Mouse (Mus musculus) thymus, postnatal 14 days (tissue): ENCODE measurements around the gene 5730409E04Rik.
A peak's percentile ranks its signal among the peaks of the same experiment; 100 is the strongest.

ENCODE experiments used
- DNase-seq: peaks from one replicate; pipeline ENCODE4 v3.0.0; 2021

Gene 5730409E04Rik

DNA sequence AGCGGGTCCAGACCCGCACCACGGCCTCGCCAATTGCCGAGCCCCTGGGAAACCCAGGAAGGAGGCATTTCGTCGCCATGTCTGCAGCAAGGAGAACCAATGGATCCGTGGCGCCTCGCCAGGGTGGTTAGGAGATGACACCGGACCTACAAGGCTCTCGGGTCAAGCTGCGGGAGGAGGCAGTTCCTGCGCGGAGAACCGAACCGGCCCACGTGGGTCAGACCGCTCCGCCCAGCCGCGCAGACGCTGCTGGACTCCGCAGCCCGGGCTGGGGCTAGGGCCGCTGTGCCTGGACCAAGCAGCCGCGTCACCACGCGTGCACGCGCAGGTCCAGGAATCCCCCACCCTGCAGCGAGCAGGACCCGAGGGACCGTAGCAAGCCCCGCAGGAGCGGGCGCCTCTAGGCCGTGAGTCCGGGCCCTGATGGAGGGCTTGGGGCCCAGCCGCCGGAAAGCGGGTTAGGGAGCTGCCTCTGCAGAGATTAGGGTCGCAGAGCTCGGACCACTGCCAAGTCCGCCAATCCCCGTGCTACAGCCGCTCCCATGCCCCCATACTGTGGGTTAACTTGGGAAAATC is at the start of gene 5730409E04Rik:
TSS of gene 5730409E04Rik (plus strand) at position 213 of the 576 bp plus-strand sequence.
- no peak for DNase-seq

GRCm38 (mm10) chr4:126563798-126564197 is 45.8 kb upstream of the 5730409E04Rik start:
- DNase-seq, result no peak

DNA sequence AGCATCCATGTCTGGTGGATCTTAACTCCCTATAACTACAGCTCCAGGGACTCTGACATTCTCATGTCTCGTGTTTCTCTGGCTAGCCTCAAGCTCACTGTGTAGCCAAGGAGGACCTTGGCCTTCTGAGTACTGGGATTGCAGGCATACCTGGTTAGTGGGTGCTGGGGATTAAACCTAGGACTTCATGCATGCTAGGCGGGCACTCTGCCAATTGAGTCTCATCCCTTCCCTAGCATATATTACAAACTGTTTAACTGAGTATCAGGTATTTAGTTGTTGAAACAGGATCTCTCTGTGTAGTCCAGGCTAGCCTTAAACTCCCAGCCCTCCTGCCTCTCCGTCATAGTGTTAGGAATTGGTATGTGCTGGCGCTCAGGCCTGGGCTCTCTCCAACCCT is 42.4 kb upstream of the 5730409E04Rik start:
- no peak for DNase-seq

DNA sequence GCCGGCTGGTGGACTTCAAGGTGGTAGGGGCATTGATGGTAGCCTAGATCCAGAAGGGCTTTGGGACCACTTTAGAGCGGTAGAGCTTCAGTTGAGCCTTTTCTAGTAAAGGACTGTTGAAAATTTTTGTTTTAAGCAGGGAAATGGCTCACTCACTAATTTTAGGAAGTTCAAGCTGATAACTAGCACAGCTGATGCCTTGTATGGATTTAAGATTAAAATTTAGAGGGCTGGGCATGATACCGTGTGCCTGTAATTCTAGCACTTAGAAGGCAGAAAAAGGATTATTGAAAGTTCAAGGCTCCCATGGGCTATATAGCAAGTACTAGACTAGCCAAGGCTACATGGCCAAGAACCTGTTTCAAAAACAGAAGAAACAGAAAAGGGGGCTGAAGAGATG is 39.8 kb upstream of the 5730409E04Rik start:
- DNase-seq, result no peak

DNA sequence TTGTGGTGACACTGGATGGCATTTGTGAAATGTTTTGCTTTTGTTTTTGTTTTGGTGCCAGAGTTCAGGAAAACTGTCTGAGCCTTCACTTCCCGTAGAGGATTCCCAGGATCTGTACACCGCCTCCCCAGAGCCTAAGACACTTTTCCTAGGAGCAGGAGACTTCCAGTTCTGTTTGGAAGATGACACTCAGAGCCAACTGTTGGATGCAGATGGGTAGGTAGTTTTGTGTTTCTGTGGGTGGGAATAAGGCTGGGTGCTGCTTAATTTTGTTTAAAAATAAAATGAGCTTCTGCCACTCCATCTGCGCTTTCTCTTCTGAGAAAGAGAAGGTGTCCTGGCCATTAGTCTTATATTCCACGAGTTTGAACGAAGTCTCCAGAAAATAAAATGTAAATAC is 33.3 kb upstream of the 5730409E04Rik start:
- no peak for DNase-seq

DNA sequence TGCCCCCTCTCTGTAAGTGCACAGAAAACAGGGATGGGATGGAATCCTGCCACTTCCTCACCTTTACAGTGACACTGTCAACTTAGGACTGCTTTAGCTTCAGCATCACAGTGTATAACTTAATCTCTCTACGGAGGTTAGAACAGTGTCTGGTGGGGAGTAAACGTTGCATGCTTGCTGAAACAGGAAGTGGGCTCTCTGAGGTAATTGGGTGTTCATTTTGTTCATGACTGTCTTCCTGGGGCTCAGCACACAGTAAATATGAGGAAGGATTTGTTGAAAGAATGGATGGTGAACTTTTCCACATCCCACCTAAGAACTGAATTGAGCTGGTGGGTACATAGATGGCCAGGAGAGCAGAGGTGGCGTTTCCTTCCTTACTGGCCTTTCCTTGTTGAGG is 31.7 kb upstream of the 5730409E04Rik start:
- DNase-seq, result no peak

DNA sequence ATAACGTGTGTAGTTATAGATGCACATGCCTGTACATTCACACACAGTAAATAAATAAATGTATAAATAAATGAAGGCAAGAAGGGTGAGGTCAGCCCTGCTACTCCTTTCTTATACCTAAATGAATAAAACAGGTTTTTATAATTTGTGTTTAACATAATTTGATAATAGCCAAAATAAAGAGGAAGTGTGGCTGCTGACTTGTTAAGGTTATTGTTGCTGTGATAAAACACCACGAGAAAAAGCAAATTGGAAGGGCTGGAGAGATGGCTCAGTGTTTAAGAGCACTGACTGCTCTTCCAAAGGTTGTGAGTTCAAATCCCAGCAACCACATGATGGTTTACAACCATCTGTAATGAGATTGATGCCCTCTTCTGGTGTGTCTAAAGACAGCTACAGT is 30.5 kb upstream of the 5730409E04Rik start:
- no peak for DNase-seq

DNA sequence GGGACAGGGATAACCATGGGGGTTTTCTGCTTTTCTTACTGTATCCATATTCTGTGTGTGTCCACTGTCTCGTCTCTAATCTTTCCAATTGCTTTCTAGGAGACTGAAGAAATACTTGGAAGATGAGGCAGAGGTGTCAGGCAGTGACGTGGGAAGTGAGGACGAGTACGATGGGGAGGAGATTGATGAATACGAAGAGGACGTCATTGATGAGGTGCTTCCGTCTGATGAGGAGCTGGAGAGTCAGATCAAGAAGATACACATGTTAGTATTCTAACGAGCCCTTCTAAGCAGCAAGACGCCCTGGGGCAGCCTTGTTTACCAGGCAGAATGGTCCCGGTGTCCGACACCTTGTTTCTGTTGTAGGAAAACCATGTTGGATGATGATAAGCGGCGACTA is 23.9 kb upstream of the 5730409E04Rik start:
- no peak for DNase-seq

DNA sequence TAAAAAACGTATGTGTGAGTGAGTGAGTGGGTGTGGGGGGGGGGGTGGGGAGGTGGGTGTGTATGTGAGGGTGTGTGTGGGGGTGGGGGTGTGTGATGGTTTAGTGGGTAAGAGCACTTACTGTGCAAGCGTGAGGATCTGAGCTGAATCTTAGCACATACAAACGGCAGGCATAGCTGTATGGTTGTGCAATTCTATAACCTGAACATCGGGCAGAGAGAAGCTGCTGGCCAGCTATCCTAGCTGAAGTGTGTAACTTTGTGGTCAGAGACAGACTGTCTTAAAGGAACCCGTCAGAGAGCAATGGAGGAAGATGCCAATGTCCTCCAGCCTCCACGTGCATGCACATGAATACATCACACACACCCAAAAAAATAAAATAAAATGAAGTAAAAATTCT is 17.6 kb upstream of the 5730409E04Rik start:
- no peak for DNase-seq

DNA sequence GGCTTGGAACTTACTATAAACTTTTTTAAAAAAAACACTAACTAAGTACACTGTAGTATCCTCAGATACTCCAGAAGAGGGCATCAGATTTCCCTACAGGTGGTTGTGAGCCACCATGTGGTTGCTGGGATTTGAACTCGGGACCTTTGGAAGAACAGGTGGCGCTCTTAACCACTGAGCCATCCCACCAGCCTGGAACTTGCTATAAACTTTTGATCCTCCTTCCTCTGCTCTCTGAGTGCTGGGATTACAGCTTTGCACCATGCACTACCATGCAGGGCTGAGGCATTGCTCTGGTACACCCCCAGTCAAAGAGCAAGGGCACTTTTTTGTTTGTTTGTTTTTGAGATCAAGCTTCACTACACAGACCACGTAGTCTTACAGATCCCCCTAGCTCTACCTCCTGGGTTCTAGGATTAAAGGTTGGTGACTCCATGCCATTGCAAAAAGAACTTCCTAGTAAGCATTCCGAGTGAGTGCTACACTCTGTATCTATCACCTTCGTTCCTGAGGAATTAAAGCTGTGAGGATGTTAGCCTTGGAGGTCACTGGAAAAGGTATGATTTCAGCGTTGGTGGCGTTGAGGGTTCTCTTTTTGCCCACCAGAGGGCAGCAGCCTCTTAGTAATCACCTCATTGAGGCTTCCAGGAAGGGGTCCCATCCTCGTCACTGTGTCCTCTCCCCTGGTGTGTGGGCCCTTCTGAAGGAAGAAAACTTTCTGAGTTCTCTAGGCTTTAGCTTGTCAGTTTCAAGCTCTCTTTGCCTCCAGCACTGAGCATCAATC is 9.5 kb upstream of the 5730409E04Rik start:
- peak; percentile 53 for DNase-seq

DNA sequence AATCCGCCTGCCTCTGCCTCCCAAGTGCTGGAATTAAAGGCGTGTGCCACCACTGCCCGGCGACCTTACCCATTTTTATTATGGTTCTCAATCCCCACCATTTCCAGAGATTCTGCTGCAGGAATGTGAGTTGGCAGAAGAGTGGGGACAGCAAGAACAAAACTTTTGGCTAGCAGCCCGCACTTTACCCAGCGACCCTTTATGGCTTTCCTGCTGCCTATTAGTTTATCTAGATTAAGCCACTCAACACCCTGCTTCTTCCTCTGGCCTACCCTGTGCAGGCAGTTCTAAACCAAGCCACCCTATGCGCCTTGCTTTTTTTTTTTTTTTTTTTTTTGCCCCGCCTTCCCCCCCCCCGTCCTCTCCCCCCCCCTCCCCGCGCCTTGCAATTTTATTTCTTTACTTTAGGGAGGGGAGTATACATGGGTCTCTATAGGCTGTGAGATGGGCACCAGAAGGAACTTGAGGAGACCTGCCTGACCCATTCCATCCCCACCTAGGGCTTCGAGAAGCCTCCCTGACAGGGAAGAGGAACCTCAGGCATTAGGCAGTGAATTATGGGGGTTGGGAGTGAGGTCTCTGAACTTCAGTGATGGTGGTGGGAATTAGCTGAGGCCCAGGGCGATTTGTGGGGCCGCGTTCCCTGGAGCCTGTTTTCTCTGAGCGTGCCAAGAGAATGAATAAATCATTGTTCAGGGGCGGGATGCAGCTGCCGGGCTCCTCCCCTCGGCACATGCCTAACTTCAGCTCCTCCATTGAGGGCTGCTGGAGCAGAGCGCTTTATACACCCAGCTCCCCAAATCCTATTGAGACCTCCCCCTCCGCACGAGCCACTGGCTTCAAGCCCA is 7.8 kb upstream of the 5730409E04Rik start:
- no peak for DNase-seq

GRCm38 (mm10) chr4:126602445-126602762 is 7.2 kb upstream of the 5730409E04Rik start:
- DNase-seq, result no peak

DNA sequence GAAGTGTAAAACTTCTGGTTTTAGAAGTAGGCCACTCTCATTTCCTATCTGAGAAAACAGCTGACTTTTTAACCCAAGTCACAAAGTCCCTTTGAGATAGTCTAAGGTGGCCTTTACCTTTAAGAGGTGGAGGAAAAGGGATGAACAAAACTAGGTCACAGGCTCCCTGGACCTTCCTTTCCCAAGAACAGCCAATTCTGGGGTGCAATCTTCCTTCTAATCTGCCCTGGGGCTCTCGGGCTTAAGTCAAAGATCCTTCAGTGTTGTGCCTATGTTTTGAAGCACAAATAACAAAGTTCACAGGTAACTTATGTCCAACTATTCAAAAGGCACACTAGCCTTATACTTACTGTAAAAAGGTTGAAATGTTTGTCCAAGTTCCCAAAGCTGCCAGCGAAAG is 5.5 kb upstream of the 5730409E04Rik start:
- DNase-seq, result no peak

DNA sequence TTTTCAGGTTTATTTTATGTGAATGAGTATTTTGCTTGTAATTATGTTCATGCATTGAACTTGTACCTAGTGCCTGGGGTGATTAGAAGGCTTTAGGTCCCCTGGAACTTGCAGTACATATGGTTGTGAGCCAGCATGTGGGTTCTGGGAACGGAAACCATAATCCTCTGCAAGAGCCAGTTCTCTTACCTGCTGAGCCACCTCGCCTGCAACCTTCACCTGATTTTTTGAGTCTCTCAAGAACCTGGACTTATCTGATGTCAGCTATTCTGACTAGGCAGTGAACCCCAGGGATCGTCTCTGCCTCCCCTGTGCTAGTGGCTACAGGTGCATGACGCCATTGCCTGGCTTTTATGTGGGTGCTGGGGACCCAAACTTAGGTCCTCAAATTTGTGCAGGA is 3.9 kb upstream of the 5730409E04Rik start:
- peak; percentile 8 for DNase-seq

DNA sequence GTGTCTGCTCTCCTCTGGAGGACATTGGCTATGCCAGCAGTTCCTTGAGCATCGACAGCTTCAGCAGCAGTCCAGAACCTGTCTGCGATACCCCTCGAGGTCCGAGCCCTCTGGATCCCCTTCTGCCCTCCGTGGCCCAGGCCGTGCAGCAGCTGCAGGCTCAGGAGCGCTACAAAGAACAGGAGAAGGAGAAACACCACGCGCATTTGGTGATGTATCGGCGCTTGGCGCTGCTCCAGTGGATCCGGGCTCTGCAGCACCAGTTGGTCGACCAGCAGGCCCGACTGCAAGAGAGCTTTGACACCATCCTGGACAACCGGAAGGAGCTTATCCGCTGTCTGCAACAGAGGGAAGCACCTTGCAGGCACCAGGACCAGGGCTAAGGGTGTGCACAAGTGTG is 2.4 kb downstream of the 5730409E04Rik start:
- no peak for DNase-seq

- no peak for DNase-seq
These were observed 6.7 kb downstream of the 5730409E04Rik start for GRCm38 (mm10) chr4:126616312-126616711.

DNA sequence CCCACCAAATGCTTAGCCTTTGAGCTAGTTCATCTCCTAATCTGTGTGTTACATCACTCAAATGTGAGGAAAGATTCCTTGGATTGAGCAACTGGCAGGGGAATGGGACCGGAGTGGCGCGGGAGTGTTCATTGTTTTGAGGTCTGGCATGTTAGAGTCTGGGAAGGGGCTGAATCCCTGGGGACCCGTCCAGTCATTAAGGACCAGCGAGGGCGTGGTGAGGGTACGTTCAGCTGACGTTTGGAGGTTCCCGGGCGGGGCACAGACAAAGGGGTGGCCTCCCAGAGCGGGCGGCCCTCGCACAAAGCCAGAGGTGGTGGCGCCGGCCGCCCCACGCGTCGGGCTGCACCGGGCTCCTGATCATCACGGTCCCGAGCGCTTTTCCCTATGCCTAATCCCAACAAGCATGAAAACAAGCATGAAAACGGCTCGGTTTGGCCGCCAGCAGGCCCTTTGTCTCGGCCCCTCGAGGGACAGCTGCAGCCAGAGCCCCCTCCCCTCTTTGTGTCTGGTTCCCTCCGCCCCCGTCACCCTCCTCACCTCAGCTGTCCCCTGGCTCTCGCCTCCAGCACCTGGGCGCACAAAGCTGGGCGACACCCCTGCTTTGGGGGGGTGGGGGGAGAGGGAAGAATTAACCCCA is 10.2 kb downstream of the 5730409E04Rik start:
- no peak for DNase-seq

DNA sequence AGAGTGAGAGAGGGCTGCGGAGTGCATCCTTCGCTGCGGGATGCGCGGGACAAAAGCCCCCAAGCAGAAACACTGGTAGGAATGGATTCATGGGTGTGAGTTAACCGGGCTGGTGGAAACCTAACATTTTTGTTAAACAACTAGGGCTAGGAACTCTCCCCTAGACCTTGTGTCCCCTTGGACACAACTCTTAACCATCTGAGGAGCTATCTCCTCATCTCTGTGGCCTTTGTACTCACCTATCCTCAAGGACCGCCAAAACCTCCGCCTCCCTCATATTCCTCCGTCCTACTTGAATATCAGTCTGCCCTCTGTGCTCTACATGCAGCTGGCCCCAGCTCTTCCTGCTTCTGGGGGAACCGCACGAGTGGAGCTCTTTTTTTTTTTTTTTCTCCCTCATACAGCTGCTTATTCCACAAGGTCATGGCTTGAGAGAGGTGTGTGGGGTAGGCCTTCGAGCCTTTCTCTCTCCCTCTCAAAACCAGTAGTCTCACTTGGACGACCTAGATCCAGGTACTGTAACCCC is 10.8 kb downstream of the 5730409E04Rik start:
- DNase-seq, result no peak

- DNase-seq, result no peak
These were observed 17.5 kb downstream of the 5730409E04Rik start for GRCm38 (mm10) chr4:126627021-126627681.

DNA sequence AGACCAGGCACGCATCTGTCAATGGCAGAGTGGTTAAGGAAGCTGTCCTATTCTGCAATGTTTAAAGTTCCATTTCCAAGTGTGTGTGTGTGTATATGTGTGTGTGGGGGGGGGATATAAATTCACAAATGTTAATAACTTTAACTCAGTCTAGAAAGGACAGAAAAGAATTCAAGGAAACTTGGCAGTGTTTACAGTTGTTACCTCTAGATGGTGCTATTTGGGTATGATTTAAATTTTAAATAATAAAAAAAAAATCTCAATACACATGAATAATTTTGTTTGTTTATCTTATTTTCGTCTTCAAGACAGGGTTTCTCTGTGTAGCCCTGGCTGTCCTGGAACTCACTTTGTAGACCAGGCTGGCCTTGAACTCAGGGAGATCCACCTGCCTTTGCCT is 22.3 kb downstream of the 5730409E04Rik start:
- DNase-seq, result no peak

GRCm38 (mm10) chr4:126632668-126633067 is 23.1 kb downstream of the 5730409E04Rik start:
- no peak for DNase-seq

GRCm38 (mm10) chr4:126636330-126636729 is 26.7 kb downstream of the 5730409E04Rik start:
- DNase-seq, result no peak

GRCm38 (mm10) chr4:126637446-126637845 is 27.8 kb downstream of the 5730409E04Rik start:
- no peak for DNase-seq
